Mouse (Mus musculus) myocyte (in vitro differentiated cells): Measurements from ENCODE around the gene Gm3409. TPM values are rescaled to one million over a fixed set of nuclear protein-coding genes. Genes with fewer than 3 reads are reported as not detected.
"Not testable (repeated sequence)": the region's sequence is repeated elsewhere in the genome, so short reads cannot be mapped to it uniquely, and the experiment has no call there.

Experiments used
- H3K27me3 ChIP-seq: one replicate; pipeline ENCODE4 v1.6.1; 2011; ENCODE audit not compliant: control insufficient read depth, insufficient read depth, insufficient read length
- H3K36me3 ChIP-seq: one replicate; pipeline ENCODE4 v1.6.1; 2011; ENCODE audit not compliant: control insufficient read depth, insufficient read depth
- H3K4me2 ChIP-seq: one replicate; pipeline ENCODE4 v1.6.1; 2011; ENCODE audit warnings: low read depth, control low read depth
- H3K4me3 ChIP-seq: one replicate; pipeline ENCODE4 v1.5.1; 2011; ENCODE audit warnings: mild to moderate bottlenecking, control low read depth, moderate library complexity
- H3K79me2 ChIP-seq: one replicate; pipeline ENCODE4 v1.6.1; 2011; ENCODE audit not compliant: control insufficient read depth, insufficient read depth
- H3ac ChIP-seq: one replicate; pipeline ENCODE4 v1.6.1; 2011; ENCODE audit not compliant: control insufficient read depth, insufficient read length
- CEBPB ChIP-seq: IDR thresholded peaks from 2 replicates; pipeline ENCODE4 v1.6.1; 2011; ENCODE audit warnings: mild to moderate bottlenecking, moderate library complexity; ENCODE audit not compliant: poor library complexity, insufficient read depth, severe bottlenecking
- E2F4 ChIP-seq: IDR thresholded peaks from one replicate; pipeline ENCODE4 v1.6.1; 2011; ENCODE audit warnings: mild to moderate bottlenecking, control low read depth, moderate library complexity; ENCODE audit not compliant: insufficient read depth
- MYOG ChIP-seq, 3 experiments: IDR thresholded peaks; one replicate each; pipeline ENCODE4 v1.6.1; 2011; ENCODE audit warnings: control low read depth in 2 of 3, low read depth in 2 of 3, mild to moderate bottlenecking in 2 of 3; ENCODE audit not compliant: insufficient read length in 2 of 3, control insufficient read depth in 1 of 3, insufficient read depth in 1 of 3
- POLR2AphosphoS2 ChIP-seq: IDR thresholded peaks from one replicate; pipeline ENCODE4 v1.6.1; 2011; ENCODE audit warnings: low read depth, control low read depth; ENCODE audit not compliant: insufficient read length
- SRF ChIP-seq: IDR thresholded peaks from one replicate; pipeline ENCODE4 v1.6.1; 2011; ENCODE audit warnings: low read depth; ENCODE audit not compliant: control insufficient read depth, insufficient read length
- TCF3 ChIP-seq: IDR thresholded peaks from one replicate; pipeline ENCODE4 v1.6.1; 2011; ENCODE audit warnings: low read depth, control low read depth; ENCODE audit not compliant: insufficient read length
- USF1 ChIP-seq: IDR thresholded peaks from one replicate; pipeline ENCODE4 v1.6.1; 2011; ENCODE audit warnings: low read depth, mild to moderate bottlenecking, control low read depth, moderate library complexity
- polyA plus RNA-seq: library from polyadenylated mRNA; unstranded; fragments of >200 nt; fragmentation: generic; extraction: Trizol; gene quantifications from one replicate; pipeline ENCODE4 v1.2.1, GENCODE M21; 2012; ENCODE audit warnings: missing spikeins

The Gm3409 gene
- polyA plus RNA-seq = not detected

DNA sequence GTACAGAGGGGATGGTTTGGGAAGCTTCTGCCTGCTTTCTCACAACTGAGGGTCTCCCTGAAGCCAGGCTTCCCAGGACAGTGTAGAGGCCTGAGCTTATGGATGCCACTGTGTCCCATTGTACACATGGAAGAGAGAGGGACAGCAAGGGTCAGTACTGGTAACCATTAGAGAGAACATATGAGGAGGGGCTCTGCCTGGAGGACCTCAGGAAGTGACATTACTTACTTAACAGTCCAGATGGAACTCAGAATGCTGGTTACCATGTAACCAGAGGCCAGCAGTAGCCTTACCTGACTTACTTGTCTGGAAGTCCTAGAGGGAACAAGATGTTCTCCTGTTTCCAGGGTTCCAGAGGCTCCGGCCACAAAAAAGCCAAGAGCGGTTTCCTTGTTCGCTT lies at the start of gene Gm3409:
Gene Gm3409 (plus strand): TSS at position 301 of the 400 bp plus-strand sequence.
- H3ac ChIP-seq, H3K4me3 ChIP-seq, H3K27me3 ChIP-seq, H3K4me2 ChIP-seq, H3K36me3 ChIP-seq, H3K79me2 ChIP-seq: not testable (repeated sequence)

DNA sequence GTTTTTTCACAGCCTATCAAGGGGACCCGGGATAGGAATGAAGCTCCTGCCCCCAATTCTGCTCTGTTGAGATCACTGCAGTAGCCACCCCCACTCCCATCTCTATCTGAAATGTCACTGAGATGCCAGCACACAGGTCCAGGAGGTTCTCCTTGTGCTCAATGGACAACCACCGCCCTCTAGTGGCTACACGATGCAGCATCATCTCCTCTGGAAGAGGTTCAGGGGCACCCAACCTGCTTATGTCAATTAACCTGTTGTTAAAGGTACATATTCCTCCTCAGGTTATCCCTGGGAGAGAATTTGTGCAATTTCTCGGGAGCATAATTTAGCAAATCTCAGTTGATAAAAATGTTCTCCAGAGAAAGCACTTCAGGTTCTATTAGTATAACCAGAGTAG lies 48.5 kb upstream of the Gm3409 start:
- not testable (repeated sequence) for H3K79me2 ChIP-seq, H3K27me3 ChIP-seq, H3K36me3 ChIP-seq, H3ac ChIP-seq, H3K4me2 ChIP-seq, H3K4me3 ChIP-seq

DNA sequence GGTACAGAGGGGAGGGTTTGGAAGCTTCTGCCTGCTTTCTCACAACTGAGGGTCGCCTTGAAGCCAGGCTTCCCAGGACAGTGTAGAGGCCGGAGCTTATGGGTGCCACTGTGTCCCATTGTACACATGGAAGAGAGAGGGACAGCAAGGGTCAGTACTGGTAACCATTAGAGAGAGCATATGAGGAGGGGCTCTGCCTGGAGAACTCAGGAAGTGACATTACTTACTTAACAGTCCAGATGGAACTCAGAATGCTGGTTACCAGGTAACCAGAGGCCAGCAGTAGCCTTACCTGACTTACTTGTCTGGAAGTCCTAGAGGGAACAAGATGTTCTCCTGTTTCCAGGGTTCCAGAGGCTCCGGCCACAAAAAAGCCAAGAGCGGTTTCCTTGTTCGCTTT lies 46.4 kb upstream of the Gm3409 start, which contains the start of gene Gm6370:
Gene Gm6370 (plus strand): TSS at position 301 of the 400 bp plus-strand sequence.
- H3ac ChIP-seq, H3K4me2 ChIP-seq, H3K79me2 ChIP-seq, H3K36me3 ChIP-seq, H3K27me3 ChIP-seq, H3K4me3 ChIP-seq: not testable (repeated sequence)

DNA sequence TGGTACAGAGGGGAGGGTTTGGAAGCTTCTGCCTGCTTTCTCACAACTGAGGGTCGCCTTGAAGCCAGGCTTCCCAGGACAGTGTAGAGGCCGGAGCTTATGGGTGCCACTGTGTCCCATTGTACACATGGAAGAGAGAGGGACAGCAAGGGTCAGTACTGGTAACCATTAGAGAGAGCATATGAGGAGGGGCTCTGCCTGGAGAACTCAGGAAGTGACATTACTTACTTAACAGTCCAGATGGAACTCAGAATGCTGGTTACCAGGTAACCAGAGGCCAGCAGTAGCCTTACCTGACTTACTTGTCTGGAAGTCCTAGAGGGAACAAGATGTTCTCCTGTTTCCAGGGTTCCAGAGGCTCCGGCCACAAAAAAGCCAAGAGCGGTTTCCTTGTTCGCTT lies 35.3 kb upstream of the Gm3409 start, which contains the start of gene 4930449I24Rik:
Gene 4930449I24Rik (plus strand): TSS at position 301 of the 400 bp plus-strand sequence.
- H3K36me3 ChIP-seq, H3K79me2 ChIP-seq, H3K27me3 ChIP-seq, H3K4me2 ChIP-seq, H3ac ChIP-seq, H3K4me3 ChIP-seq: not testable (repeated sequence)

DNA sequence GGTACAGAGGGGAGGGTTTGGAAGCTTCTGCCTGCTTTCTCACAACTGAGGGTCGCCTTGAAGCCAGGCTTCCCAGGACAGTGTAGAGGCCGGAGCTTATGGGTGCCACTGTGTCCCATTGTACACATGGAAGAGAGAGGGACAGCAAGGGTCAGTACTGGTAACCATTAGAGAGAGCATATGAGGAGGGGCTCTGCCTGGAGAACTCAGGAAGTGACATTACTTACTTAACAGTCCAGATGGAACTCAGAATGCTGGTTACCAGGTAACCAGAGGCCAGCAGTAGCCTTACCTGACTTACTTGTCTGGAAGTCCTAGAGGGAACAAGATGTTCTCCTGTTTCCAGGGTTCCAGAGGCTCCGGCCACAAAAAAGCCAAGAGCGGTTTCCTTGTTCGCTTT lies 23.6 kb upstream of the Gm3409 start, which contains the start of gene Gm3402:
Gene Gm3402 (plus strand): TSS at position 301 of the 400 bp plus-strand sequence.
- not testable (repeated sequence) for H3K4me3 ChIP-seq, H3K36me3 ChIP-seq, H3ac ChIP-seq, H3K79me2 ChIP-seq, H3K27me3 ChIP-seq, H3K4me2 ChIP-seq

DNA sequence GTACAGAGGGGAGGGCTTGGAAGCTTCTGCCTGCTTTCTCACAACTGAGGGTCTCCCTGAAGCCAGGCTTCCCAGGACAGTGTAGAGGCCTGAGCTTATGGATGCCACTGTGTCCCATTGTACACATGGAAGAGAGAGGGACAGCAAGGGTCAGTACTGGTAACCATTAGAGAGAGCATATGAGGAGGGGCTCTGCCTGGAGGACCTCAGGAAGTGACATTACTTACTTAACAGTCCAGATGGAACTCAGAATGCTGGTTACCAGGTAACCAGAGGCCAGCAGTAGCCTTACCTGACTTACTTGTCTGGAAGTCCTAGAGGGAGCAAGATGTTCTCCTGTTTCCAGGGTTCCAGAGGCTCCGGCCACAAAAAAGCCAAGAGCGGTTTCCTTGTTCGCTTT lies 11.9 kb upstream of the Gm3409 start, which contains the start of gene Gm3404:
Gene Gm3404 (plus strand): TSS at position 301 of the 400 bp plus-strand sequence.
- not testable (repeated sequence) for H3K4me2 ChIP-seq, H3K79me2 ChIP-seq, H3ac ChIP-seq, H3K4me3 ChIP-seq, H3K27me3 ChIP-seq, H3K36me3 ChIP-seq

DNA sequence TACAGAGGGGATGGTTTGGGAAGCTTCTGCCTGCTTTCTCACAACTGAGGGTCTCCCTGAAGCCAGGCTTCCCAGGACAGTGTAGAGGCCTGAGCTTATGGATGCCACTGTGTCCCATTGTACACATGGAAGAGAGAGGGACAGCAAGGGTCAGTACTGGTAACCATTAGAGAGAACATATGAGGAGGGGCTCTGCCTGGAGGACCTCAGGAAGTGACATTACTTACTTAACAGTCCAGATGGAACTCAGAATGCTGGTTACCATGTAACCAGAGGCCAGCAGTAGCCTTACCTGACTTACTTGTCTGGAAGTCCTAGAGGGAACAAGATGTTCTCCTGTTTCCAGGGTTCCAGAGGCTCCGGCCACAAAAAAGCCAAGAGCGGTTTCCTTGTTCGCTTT lies 18.4 kb downstream of the Gm3409 start, which contains the start of gene Gm3415:
Gene Gm3415 (plus strand): TSS at position 301 of the 400 bp plus-strand sequence.
- H3K79me2 ChIP-seq, H3K4me3 ChIP-seq, H3K27me3 ChIP-seq, H3ac ChIP-seq, H3K36me3 ChIP-seq, H3K4me2 ChIP-seq: not testable (repeated sequence)

DNA sequence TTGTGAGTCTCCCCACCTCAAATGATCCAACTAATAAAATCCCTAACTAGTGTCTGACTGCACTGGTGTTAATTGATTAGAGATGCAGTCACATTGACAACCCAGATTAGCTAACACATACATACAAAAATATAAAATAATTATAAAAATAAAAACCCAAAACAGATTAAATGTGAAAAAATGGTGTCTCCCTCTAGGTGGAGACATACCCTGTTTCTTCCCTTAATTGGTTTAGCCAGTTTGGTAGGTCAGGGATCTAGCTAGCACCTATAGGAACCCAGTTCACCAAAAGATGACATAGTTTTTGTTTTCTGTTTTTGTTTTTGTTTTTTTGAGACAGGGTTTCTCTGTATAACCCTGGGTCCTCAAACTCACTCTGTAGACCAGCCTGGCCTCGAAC lies 26.8 kb downstream of the Gm3409 start:
- TF ChIP-seq CEBPB (no peak), SRF (no peak), POLR2AphosphoS2 (no peak), TCF3 (no peak), E2F4 (no peak), MYOG (IDR thresholded peaks at IDR 0.05; ENCODE audit: control insufficient read depth in 1 of 3, insufficient read depth in 1 of 3, insufficient read length in 2 of 3, low read depth in 2 of 3) (no peak), USF1 (no peak)
- Histone ChIP-seq H3K79me2 (no peaks in the 10 kb centered on the region), H3K27me3 (no peaks in the 10 kb centered on the region), H3K4me2 (no peak overlapping the region), H3K4me3 (no peak overlapping the region), H3ac (no peak overlapping the region), H3K36me3 (no peaks in the 10 kb centered on the region)
